Mouse (Mus musculus): ENCODE measurements around the gene Iars2.

GRCm38 (mm10) chr1:185283247-185283646 lies 45.9 kb downstream of the Iars2 start:
- no peak for TF ChIP-seq GATA1 (IDR thresholded peaks at IDR 0.05; ENCODE audit: borderline replicate concordance, low read length)
- no peak for TF ChIP-seq FLI1 (IDR thresholded peaks at IDR 0.05; ENCODE audit: low read length)

All from megakaryocyte, embryonic 14.5 days (primary cell).